Mouse (Mus musculus): ENCODE measurements around the gene Arpc3. TPM values are rescaled to one million over a fixed set of nuclear protein-coding genes. Genes with fewer than 3 reads are reported as not detected.

Gene Arpc3
- total RNA-seq, 1 experiment from 2014 or later: 1,320 TPM

DNA sequence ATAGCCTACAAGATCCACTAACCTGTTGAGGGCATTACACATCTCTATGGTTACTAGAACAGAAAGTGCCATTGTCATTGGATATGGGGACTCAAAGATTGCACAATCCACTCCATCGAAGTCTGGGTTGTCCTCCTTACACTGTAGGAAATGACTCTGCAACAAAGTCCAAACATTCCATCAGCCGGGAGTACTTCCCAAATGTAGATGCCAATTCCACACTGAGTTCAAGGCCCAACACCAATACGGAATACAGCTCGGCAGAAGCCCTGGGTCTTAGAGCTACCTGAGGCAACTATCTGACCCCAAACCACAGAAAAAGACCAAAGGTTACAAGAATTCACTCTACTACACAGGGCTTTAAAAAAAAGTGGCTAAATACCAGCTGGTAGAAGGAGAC, 66.4 kb downstream of the Arpc3 start:
- ATAC-seq (replicated peaks; ENCODE audit: insufficient number of reproducible peaks, low FRiP score, low TSS enrichment, poor library complexity, severe bottlenecking): no peak

DNA sequence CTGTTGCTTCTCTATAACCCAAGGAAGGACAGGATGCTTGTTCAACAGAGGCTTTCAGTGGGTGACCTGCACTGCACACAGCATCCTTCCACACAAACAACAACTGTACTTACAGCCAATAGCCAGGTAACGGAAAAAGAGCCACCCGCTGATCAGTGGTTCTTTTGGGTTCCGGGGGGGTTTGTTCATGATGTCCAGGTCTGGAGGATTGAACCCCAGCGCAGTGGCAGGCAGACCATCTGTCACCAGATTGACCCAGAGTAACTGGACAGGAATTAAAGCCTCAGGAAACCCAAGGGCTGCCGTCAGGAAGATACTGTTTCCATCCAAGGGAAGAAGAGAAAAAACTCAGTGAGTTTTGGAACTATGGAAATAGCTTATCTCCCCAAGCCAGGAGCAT, 67.7 kb downstream of the Arpc3 start:
- no peak for ATAC-seq (replicated peaks; ENCODE audit: insufficient number of reproducible peaks, low FRiP score, low TSS enrichment, poor library complexity, severe bottlenecking)

DNA sequence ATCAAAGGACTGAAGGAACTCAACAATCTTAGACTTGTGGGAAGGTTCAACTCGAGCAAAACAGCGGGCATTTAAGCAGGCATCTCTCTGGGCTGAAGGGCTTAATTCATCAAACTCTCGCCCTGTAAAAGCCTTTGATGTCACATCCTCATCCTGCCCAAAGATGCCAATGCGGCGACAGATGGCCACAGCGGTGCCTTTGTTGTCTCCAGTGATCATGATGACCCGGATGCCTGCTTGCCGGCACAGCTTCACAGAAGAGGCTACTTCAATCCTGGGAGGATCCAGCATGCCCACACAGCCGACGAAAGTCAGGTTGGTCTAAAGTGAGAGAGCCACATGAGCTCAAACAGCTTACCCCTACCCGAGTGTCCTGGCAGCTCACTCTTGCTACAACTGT, 69.0 kb downstream of the Arpc3 start:
- ATAC-seq (replicated peaks; ENCODE audit: insufficient number of reproducible peaks, low FRiP score, low TSS enrichment, poor library complexity, severe bottlenecking): no peak

DNA sequence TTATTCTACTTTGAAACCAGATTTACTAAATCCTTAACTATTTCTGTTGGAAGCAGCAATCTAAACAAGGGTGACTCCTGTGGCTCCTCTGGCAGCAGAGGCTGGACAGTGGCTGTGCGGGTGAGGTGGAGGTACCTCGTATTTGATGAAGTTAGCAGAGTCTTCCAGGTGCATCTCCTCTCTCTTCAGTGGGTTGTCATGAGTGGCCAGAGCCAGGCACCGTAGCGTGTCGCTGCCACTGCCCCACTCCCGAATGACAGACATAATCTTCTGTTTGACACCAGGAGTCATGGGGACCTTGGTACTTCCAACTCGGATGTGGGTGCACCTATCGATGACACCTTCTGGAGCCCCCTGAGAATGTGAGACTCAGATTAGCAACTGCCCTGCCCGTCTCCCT, 69.8 kb downstream of the Arpc3 start:
- no peak for ATAC-seq (replicated peaks; ENCODE audit: insufficient number of reproducible peaks, low FRiP score, low TSS enrichment, poor library complexity, severe bottlenecking)

Other genes with a start within 250 kb of the Arpc3 start
- 150 to 191 TPM (median 177 TPM) in 3 replicates for gene Ppp1cc, start 233.6 kb upstream of the Arpc3 start, total RNA-seq (2017)
- 25.7 to 39.4 TPM (median 30.3 TPM) in 3 replicates for gene Hvcn1, start 185.1 kb upstream of the Arpc3 start, total RNA-seq (2017)
- gene Tctn1, start 127.4 kb upstream of the Arpc3 start, total RNA-seq (2017): 1.1 to 4.4 TPM (median 2.0 TPM) in 3 replicates
- gene Pptc7, start 107.5 kb upstream of the Arpc3 start, total RNA-seq (2017): 33.3 to 37.2 TPM (median 36.9 TPM) in 3 replicates
- 3.9 to 8.9 TPM (median 7.4 TPM) in 3 replicates for gene Rad9b, start 37.6 kb upstream of the Arpc3 start, total RNA-seq (2017)
- gene Vps29, start 37.5 kb upstream of the Arpc3 start, total RNA-seq (2017): 63.4 to 67.5 TPM (median 67.5 TPM) in 3 replicates
- gene Gpn3, start 20.0 kb upstream of the Arpc3 start, total RNA-seq (2017): 42.8 to 46.5 TPM (median 45.0 TPM) in 3 replicates
- 2.2 to 7.9 TPM (median 5.5 TPM) in 3 replicates for gene Fam216a, start 19.5 kb upstream of the Arpc3 start, total RNA-seq (2017)
- 14.2 to 35.4 TPM (median 20.5 TPM) in 3 replicates for gene Anapc7, start 29.8 kb downstream of the Arpc3 start, total RNA-seq (2017)
- 84.0 to 111 TPM (median 86.3 TPM) in 3 replicates for gene Atp2a2, start 110.3 kb downstream of the Arpc3 start, total RNA-seq (2017)
- 0.32 to 3.9 TPM (median 2.5 TPM) in 3 replicates for gene Ift81, start 222.6 kb downstream of the Arpc3 start, total RNA-seq (2017)